Mouse (Mus musculus): ENCODE data around the gene Dhx8. TPM values are rescaled to one million over a fixed set of nuclear protein-coding genes. Genes with fewer than 3 reads are reported as not detected.
A peak's percentile ranks its signal among the peaks of the same experiment; 100 is the strongest.

The Dhx8 gene
- polyA plus RNA-seq, 1 experiment from 2014 or later, result 25.6 TPM

DNA sequence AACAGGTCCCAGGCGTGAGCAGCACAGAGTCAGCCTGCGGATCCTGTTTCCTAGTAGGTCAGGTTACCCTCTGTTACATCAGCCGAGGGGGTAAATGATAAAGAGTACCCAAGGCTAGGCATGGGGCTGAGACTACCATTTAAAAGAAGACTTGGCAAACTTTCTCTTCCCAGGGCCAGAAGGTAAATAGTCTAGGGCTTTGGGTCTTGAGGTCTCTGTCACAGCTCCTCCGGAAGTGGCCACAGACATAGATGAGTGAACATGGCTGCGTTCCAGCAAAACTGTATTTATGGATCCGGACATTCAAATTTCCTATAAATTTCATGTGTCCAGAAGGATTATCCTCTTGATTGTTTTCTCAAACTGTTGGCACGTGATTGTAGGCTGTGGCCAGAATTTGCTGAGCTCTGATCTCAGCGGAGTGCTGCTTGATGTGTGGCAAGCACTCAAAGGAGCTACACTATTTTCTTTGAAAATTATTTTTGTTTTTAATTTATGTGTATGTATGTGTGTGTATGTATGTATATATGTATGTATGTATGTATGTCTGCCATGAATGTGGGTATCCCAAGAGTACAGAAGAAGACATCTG is 72.5 kb downstream of the Dhx8 start:
- Histone ChIP-seq H3K4me2 (ENCODE audit: low read length) (no peak overlapping the region), H3K9ac (ENCODE audit: low read depth, low read length) (no peak overlapping the region), H3K4me3 (ENCODE audit: low read length) (no peak overlapping the region), H3K9me3 (ENCODE audit: control insufficient read depth, low read length) (no peaks in the 10 kb centered on the region), H3K4me1 (ENCODE audit: control insufficient read depth, insufficient read depth, low read depth, low read length) (no peaks in the 10 kb centered on the region), H3K27ac (ENCODE audit: low read depth, low read length) (no peak overlapping the region), H3K27me3 (replicated peaks; ENCODE audit: control insufficient read depth, insufficient read depth, low read length) (no peaks in the 10 kb centered on the region), H3K36me3 (ENCODE audit: control insufficient read depth, insufficient read depth, low read length) (no peaks in the 10 kb centered on the region)
- no peak for ATAC-seq
- 86% methylated on average over 8 of the region's 8 CpGs for WGBS

- H3K27me3 ChIP-seq (replicated peaks; ENCODE audit: control insufficient read depth, insufficient read depth, low read length), result peaks cover 4% of the 10 kb centered on the region; the same call in 1 of the 2 replicates
- 56% methylated on average over 12 of the region's 12 CpGs for WGBS
Observed at GRCm38 (mm10) chr11:101806741-101807140, 74.0 kb downstream of the Dhx8 start.

GRCm38 (mm10) chr11:101807266-101807665 is 74.5 kb downstream of the Dhx8 start:
- Histone ChIP-seq H3K4me2 (ENCODE audit: low read length) (no peak overlapping the region), H3K27ac (ENCODE audit: low read depth, low read length) (no peak overlapping the region), H3K4me3 (ENCODE audit: low read length) (no peak overlapping the region), H3K9me3 (ENCODE audit: control insufficient read depth, low read length) (no peaks in the 10 kb centered on the region), H3K4me1 (ENCODE audit: control insufficient read depth, insufficient read depth, low read depth, low read length) (no peaks in the 10 kb centered on the region), H3K36me3 (ENCODE audit: control insufficient read depth, insufficient read depth, low read length) (no peaks in the 10 kb centered on the region), H3K9ac (ENCODE audit: low read depth, low read length) (no peak overlapping the region), H3K27me3 (replicated peaks; ENCODE audit: control insufficient read depth, insufficient read depth, low read length) (peaks cover 4% of the 10 kb centered on the region; the same call in 1 of the 2 replicates)
- no peak for ATAC-seq
- WGBS, result 84% methylated on average over 10 of the region's 10 CpGs

More at GRCm38 (mm10) chr11:101806741-101807140, 74.0 kb downstream of the Dhx8 start:
- H3K36me3 ChIP-seq (ENCODE audit: control insufficient read depth, insufficient read depth, low read length), result no peaks in the 10 kb centered on the region
- no peak overlapping the region for H3K9ac ChIP-seq (ENCODE audit: low read depth, low read length)
- ATAC-seq, result no peak
- H3K4me1 ChIP-seq (ENCODE audit: control insufficient read depth, insufficient read depth, low read depth, low read length), result no peaks in the 10 kb centered on the region
- no peak overlapping the region for H3K4me2 ChIP-seq (ENCODE audit: low read length)
- H3K4me3 ChIP-seq (ENCODE audit: low read length), result no peak overlapping the region
- no peak overlapping the region for H3K27ac ChIP-seq (ENCODE audit: low read depth, low read length)
- no peaks in the 10 kb centered on the region for H3K9me3 ChIP-seq (ENCODE audit: control insufficient read depth, low read length)

- H3K27ac ChIP-seq (ENCODE audit: low read depth, low read length), result no peak overlapping the region
- peaks cover 4% of the 10 kb centered on the region for H3K27me3 ChIP-seq (replicated peaks; ENCODE audit: control insufficient read depth, insufficient read depth, low read length)
- H3K4me1 ChIP-seq (ENCODE audit: control insufficient read depth, insufficient read depth, low read depth, low read length), result no peaks in the 10 kb centered on the region; the same call in 1 of the 2 replicates
- no peak for ATAC-seq
- no peak overlapping the region for H3K4me3 ChIP-seq (ENCODE audit: low read length)
- H3K9ac ChIP-seq (ENCODE audit: low read depth, low read length), result no peak overlapping the region
- no peaks in the 10 kb centered on the region for H3K36me3 ChIP-seq (ENCODE audit: control insufficient read depth, insufficient read depth, low read length)
- 36% methylated on average over 15 of the region's 15 CpGs for WGBS
- no peaks in the 10 kb centered on the region for H3K9me3 ChIP-seq (ENCODE audit: control insufficient read depth, low read length)
- H3K4me2 ChIP-seq (ENCODE audit: low read length), result no peak overlapping the region
Observed at GRCm38 (mm10) chr11:101809060-101809828, 76.5 kb downstream of the Dhx8 start.

- no peak overlapping the region for H3K9ac ChIP-seq (ENCODE audit: low read depth, low read length)
- H3K9me3 ChIP-seq (ENCODE audit: control insufficient read depth, low read length), result no peaks in the 10 kb centered on the region
- peak; percentile 46; the same call in 1 of the 2 replicates for ATAC-seq
- WGBS, result 5% methylated on average over 7 of the region's 7 CpGs
- H3K4me2 ChIP-seq (ENCODE audit: low read length), result no peak overlapping the region
- H3K4me1 ChIP-seq (ENCODE audit: control insufficient read depth, insufficient read depth, low read depth, low read length), result peaks cover 11% of the 10 kb centered on the region
- no peak overlapping the region for H3K4me3 ChIP-seq (ENCODE audit: low read length)
- H3K27me3 ChIP-seq (replicated peaks; ENCODE audit: control insufficient read depth, insufficient read depth, low read length), result peaks cover 4% of the 10 kb centered on the region
- no peaks in the 10 kb centered on the region for H3K36me3 ChIP-seq (ENCODE audit: control insufficient read depth, insufficient read depth, low read length)
- H3K27ac ChIP-seq (ENCODE audit: low read depth, low read length), result no peak overlapping the region
Observed at GRCm38 (mm10) chr11:101813259-101813658, 80.5 kb downstream of the Dhx8 start.

GRCm38 (mm10) chr11:101814375-101815102 is 81.8 kb downstream of the Dhx8 start:
- H3K4me3 ChIP-seq (ENCODE audit: low read length), result peak overlapping the region; percentile 19
- peak; percentile 82 for ATAC-seq
- WGBS, result 8% methylated on average over 22 of the region's 23 CpGs
- H3K4me1 ChIP-seq (ENCODE audit: control insufficient read depth, insufficient read depth, low read depth, low read length), result peaks cover 11% of the 10 kb centered on the region
- 0 out of 2 replicates have a peak overlapping the region, but pooled peaks have one; percentile 25 for H3K9ac ChIP-seq (ENCODE audit: low read depth, low read length)
- H3K27ac ChIP-seq (ENCODE audit: low read depth, low read length), result no peak overlapping the region
- peaks cover 4% of the 10 kb centered on the region for H3K27me3 ChIP-seq (replicated peaks; ENCODE audit: control insufficient read depth, insufficient read depth, low read length)
- H3K9me3 ChIP-seq (ENCODE audit: control insufficient read depth, low read length), result no peaks in the 10 kb centered on the region
- no peaks in the 10 kb centered on the region for H3K36me3 ChIP-seq (ENCODE audit: control insufficient read depth, insufficient read depth, low read length)
- peak overlapping the region; percentile 52 for H3K4me2 ChIP-seq (ENCODE audit: low read length)

GRCm38 (mm10) chr11:101815103-101816085 is 82.7 kb downstream of the Dhx8 start:
- H3K4me3 ChIP-seq (ENCODE audit: low read length), result no peak overlapping the region
- 12% methylated on average over 22 of the region's 22 CpGs for WGBS
- H3K27me3 ChIP-seq (replicated peaks; ENCODE audit: control insufficient read depth, insufficient read depth, low read length), result peaks cover 4% of the 10 kb centered on the region
- H3K36me3 ChIP-seq (ENCODE audit: control insufficient read depth, insufficient read depth, low read length), result no peaks in the 10 kb centered on the region
- no peaks in the 10 kb centered on the region for H3K9me3 ChIP-seq (ENCODE audit: control insufficient read depth, low read length)
- peaks cover 11% of the 10 kb centered on the region for H3K4me1 ChIP-seq (ENCODE audit: control insufficient read depth, insufficient read depth, low read depth, low read length)
- peak overlapping the region; percentile 27; the same call in 1 of the 2 replicates for H3K9ac ChIP-seq (ENCODE audit: low read depth, low read length)
- peak overlapping the region; percentile 52 for H3K4me2 ChIP-seq (ENCODE audit: low read length)
- no peak overlapping the region for H3K27ac ChIP-seq (ENCODE audit: low read depth, low read length)
- ATAC-seq, result 0 out of 2 replicates have a peak, but pooled peaks have one; percentile 16
